Mouse (Mus musculus) midbrain, embryonic 12.5 days (tissue): Measurements from ENCODE around the gene 4933411K16Rik. TPM values are rescaled to one million over a fixed set of nuclear protein-coding genes. Genes with fewer than 3 reads are reported as not detected.

Experiments
- ATAC-seq: fragments of 200-750 bp; cut with Nextera tagmentation; 2 replicates; pipeline ENCODE4 v1.8.0; 2017; ENCODE audit warnings: low read depth, moderate TSS enrichment, moderate library complexity; ENCODE audit not compliant: low FRiP score
- H3K27ac ChIP-seq: fragments of 300-500 bp; sonication (generic); replicated peaks from 2 replicates; pipeline ENCODE4 v1.5.1; 2016; ENCODE audit warnings: mild to moderate bottlenecking
- H3K27me3 ChIP-seq: fragments of 300-500 bp; sonication (generic); 2 replicates; pipeline ENCODE4 v1.6.1; 2016; ENCODE audit warnings: mild to moderate bottlenecking
- H3K36me3 ChIP-seq: fragments of 300-500 bp; sonication (generic); 2 replicates; pipeline ENCODE4 v1.6.1; 2016
- H3K4me1 ChIP-seq: fragments of 300-500 bp; sonication (generic); 2 replicates; pipeline ENCODE4 v1.6.1; 2016
- H3K4me2 ChIP-seq: fragments of 300-500 bp; sonication (generic); replicated peaks from 2 replicates; pipeline ENCODE4 v1.6.1; 2016; ENCODE audit warnings: mild to moderate bottlenecking, moderate library complexity
- H3K4me3 ChIP-seq: fragments of 300-500 bp; sonication (generic); 2 replicates; pipeline ENCODE4 v1.5.1; 2016; ENCODE audit warnings: mild to moderate bottlenecking
- H3K9ac ChIP-seq: fragments of 300-500 bp; sonication (generic); replicated peaks from 2 replicates; pipeline ENCODE4 v1.6.1; 2016; ENCODE audit warnings: mild to moderate bottlenecking, moderate library complexity
- H3K9me3 ChIP-seq: fragments of 300-500 bp; sonication (generic); 2 replicates; pipeline ENCODE4 v1.6.1; 2016; ENCODE audit warnings: mild to moderate bottlenecking
- WGBS: fragments of 180-500 bp; shearing (Covaris S2); methylation state at CpG from one replicate; pipeline ENCODE4 v1.1.7; 2016; 5-methylcytosine and 5-hydroxymethylcytosine counted together
- polyA plus RNA-seq: library from polyadenylated mRNA; unstranded; fragments of >200 nt; fragmentation: Nextera tagmentation; extraction: Ambion mirVana; gene quantifications from 2 replicates; pipeline ENCODE4 v1.2.1, GENCODE M21; 2016

Gene 4933411K16Rik
- polyA plus RNA-seq, 1 experiment from 2014 or later = not detected

GRCm38 (mm10) chr19:42017399-42018247 lies 34.4 kb upstream of the 4933411K16Rik start:
- Histone ChIP-seq H3K27ac (0 out of 2 replicates have a peak overlapping the region, but pooled peaks have one; percentile 8), H3K36me3 (no peaks in the 10 kb centered on the region), H3K4me2 (no peak overlapping the region), H3K9ac (no peak overlapping the region), H3K4me3 (no peak overlapping the region), H3K27me3 (no peaks in the 10 kb centered on the region), H3K4me1 (peaks cover 4% of the 10 kb centered on the region; the same call in 1 of the 2 replicates), H3K9me3 (no peaks in the 10 kb centered on the region)
- WGBS = 76% methylated on average over 8 of the region's 8 CpGs
- ATAC-seq = no peak

GRCm38 (mm10) chr19:42019011-42019522 lies 33.0 kb upstream of the 4933411K16Rik start:
- H3K4me2 ChIP-seq = no peak overlapping the region
- no peak overlapping the region for H3K4me3 ChIP-seq
- 0 out of 2 replicates have a peak overlapping the region, but pooled peaks have one; percentile 20 for H3K27ac ChIP-seq
- peaks cover 4% of the 10 kb centered on the region; the same call in 1 of the 2 replicates for H3K4me1 ChIP-seq
- 40% methylated on average over 4 of the region's 4 CpGs for WGBS
- H3K9ac ChIP-seq = no peak overlapping the region
- no peaks in the 10 kb centered on the region for H3K9me3 ChIP-seq
- H3K36me3 ChIP-seq = no peaks in the 10 kb centered on the region
- no peaks in the 10 kb centered on the region for H3K27me3 ChIP-seq
- ATAC-seq = no peak

GRCm38 (mm10) chr19:42021681-42022541 lies 30.1 kb upstream of the 4933411K16Rik start:
- no peak for ATAC-seq
- Histone ChIP-seq H3K4me3 (no peak overlapping the region), H3K9me3 (no peaks in the 10 kb centered on the region), H3K4me1 (peaks cover 4% of the 10 kb centered on the region; the same call in 1 of the 2 replicates), H3K27ac (no peak overlapping the region), H3K9ac (no peak overlapping the region), H3K36me3 (no peaks in the 10 kb centered on the region), H3K27me3 (no peaks in the 10 kb centered on the region), H3K4me2 (no peak overlapping the region)
- WGBS = 55% methylated on average over 10 of the region's 10 CpGs

GRCm38 (mm10) chr19:42022542-42022848 lies 29.6 kb upstream of the 4933411K16Rik start:
- Histone ChIP-seq H3K36me3 (no peaks in the 10 kb centered on the region), H3K4me3 (no peak overlapping the region), H3K27ac (no peak overlapping the region), H3K9ac (no peak overlapping the region), H3K9me3 (no peaks in the 10 kb centered on the region), H3K4me1 (no peaks in the 10 kb centered on the region; the same call in 1 of the 2 replicates), H3K27me3 (no peaks in the 10 kb centered on the region), H3K4me2 (no peak overlapping the region)
- no peak for ATAC-seq
- WGBS = 78% methylated on average over 2 of the region's 2 CpGs

DNA sequence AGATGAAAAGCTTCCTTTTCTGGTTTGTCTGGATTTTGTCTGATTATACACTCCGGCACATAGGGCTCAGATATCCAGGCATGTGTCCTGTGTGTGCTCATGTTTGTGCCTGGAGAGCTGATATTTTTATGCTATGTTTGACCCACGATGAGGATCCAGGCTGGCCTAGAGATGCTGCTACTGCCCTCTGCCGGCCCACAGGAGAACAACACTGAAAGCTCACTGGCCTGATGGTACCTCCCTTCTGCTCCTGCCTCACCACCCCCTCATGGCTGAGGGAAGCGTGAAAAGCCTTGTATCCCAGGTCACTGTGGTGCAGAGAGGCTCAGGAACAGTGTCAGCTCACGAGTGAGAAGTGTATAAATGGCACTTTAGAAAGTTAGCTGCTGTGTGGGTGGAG lies 25.9 kb upstream of the 4933411K16Rik start:
- no peaks in the 10 kb centered on the region for H3K27me3 ChIP-seq
- 0 out of 2 replicates have a peak, but pooled peaks have one; percentile 27 for ATAC-seq
- H3K36me3 ChIP-seq = no peaks in the 10 kb centered on the region
- no peaks in the 10 kb centered on the region for H3K9me3 ChIP-seq
- no peak overlapping the region for H3K4me3 ChIP-seq
- no peaks in the 10 kb centered on the region; the same call in 1 of the 2 replicates for H3K4me1 ChIP-seq
- H3K4me2 ChIP-seq = no peak overlapping the region
- H3K27ac ChIP-seq = no peak overlapping the region
- H3K9ac ChIP-seq = no peak overlapping the region
- WGBS = 10% methylated on average over 5 of the region's 5 CpGs

DNA sequence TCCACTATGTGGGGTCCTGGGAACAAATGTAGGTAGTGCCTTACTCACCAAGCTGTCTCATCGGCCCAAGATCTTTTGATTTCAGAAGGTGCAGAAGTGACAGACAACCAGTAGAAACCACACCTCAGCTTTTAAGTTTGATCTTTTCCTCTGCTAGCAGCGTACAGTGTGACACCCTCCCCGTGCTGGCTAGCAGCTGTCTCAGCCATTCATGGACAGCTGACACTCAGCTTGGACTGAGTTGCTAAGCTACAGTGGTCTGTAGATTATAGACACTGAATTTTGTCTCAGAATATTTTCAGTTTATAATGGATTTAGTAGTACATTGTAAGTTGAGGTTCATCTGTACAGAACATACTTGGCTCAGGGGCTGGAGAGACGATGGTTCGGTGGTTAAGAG lies 20.9 kb upstream of the 4933411K16Rik start:
- no peak overlapping the region for H3K27ac ChIP-seq
- 84% methylated on average over 5 of the region's 5 CpGs for WGBS
- H3K9me3 ChIP-seq = no peaks in the 10 kb centered on the region
- H3K9ac ChIP-seq = no peak overlapping the region
- 0 out of 2 replicates have a peak, but pooled peaks cover 6% of the 10 kb centered on the region for H3K36me3 ChIP-seq
- H3K4me2 ChIP-seq = no peak overlapping the region
- H3K4me3 ChIP-seq = no peak overlapping the region
- no peak for ATAC-seq
- no peaks in the 10 kb centered on the region for H3K27me3 ChIP-seq
- no peaks in the 10 kb centered on the region for H3K4me1 ChIP-seq

DNA sequence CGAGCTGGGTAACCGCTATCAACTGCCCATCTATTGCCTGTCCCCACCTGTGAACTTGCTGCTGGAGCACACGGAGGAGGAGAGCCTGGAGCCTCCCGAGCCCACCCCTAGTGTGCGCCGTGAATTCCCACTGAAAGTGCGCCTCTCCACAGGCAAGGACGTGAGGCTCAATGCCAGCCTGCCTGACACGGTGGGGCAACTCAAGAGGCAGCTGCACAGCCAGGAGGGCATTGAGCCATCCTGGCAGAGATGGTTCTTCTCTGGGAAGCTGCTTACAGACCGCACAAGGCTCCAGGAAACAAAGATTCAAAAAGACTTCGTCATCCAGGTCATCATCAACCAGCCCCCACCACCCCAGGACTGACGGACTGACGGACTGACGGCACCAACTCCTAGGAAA lies 18.4 kb upstream of the 4933411K16Rik start:
- no peak for ATAC-seq
- H3K36me3 ChIP-seq = 0 out of 2 replicates have a peak, but pooled peaks cover 6% of the 10 kb centered on the region
- no peak overlapping the region for H3K9ac ChIP-seq
- no peaks in the 10 kb centered on the region for H3K27me3 ChIP-seq
- no peaks in the 10 kb centered on the region for H3K4me1 ChIP-seq
- H3K4me3 ChIP-seq = no peak overlapping the region
- WGBS = 89% methylated on average over 14 of the region's 14 CpGs
- no peak overlapping the region for H3K27ac ChIP-seq
- no peaks in the 10 kb centered on the region for H3K9me3 ChIP-seq
- H3K4me2 ChIP-seq = no peak overlapping the region

DNA sequence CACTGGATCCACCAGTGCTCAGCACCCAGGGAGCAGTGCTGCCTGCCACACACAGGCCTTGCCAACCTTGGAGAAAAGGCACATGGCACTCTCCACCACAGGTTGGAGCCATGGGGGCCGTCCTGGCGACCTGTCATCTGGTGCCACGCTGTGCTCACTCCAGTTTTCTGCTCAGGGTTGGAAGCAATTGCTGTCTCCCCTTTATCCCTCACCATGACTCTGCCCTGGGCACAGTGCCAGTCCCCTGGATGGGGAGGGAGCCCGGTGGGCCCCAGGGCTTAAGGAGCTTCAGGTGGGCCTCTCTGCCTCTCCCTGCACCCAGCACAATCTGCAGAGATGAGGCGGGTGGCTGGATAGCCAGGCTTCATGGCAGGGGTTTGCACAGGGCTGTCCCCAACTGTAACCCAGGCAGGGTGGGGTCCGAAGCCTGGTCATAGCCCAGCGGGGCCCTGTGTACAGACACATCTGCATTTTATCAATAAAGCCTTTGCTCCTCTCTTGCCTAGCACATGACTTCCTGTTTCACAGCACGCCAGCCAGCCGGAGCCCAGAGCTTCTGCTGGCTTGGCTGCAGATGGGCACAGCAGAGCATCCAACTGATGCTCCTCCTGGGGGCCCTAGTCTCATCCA lies 17.8 kb upstream of the 4933411K16Rik start:
- H3K36me3 ChIP-seq = 0 out of 2 replicates have a peak, but pooled peaks cover 6% of the 10 kb centered on the region
- no peak overlapping the region for H3K9ac ChIP-seq
- H3K27ac ChIP-seq = no peak overlapping the region
- H3K4me1 ChIP-seq = no peaks in the 10 kb centered on the region
- WGBS = 68% methylated on average over 9 of the region's 9 CpGs
- no peak overlapping the region for H3K4me2 ChIP-seq
- no peak overlapping the region for H3K4me3 ChIP-seq
- ATAC-seq = no peak
- H3K27me3 ChIP-seq = no peaks in the 10 kb centered on the region
- no peaks in the 10 kb centered on the region for H3K9me3 ChIP-seq

GRCm38 (mm10) chr19:42034881-42035455 lies 17.1 kb upstream of the 4933411K16Rik start:
- 0 out of 2 replicates have a peak, but pooled peaks cover 6% of the 10 kb centered on the region for H3K36me3 ChIP-seq
- H3K4me3 ChIP-seq = no peak overlapping the region
- no peak overlapping the region for H3K27ac ChIP-seq
- no peak overlapping the region for H3K4me2 ChIP-seq
- no peak for ATAC-seq
- H3K9ac ChIP-seq = no peak overlapping the region
- WGBS = 56% methylated on average over 10 of the region's 11 CpGs
- H3K4me1 ChIP-seq = no peaks in the 10 kb centered on the region
- H3K9me3 ChIP-seq = no peaks in the 10 kb centered on the region
- 0 out of 2 replicates have a peak, but pooled peaks cover 3% of the 10 kb centered on the region for H3K27me3 ChIP-seq

DNA sequence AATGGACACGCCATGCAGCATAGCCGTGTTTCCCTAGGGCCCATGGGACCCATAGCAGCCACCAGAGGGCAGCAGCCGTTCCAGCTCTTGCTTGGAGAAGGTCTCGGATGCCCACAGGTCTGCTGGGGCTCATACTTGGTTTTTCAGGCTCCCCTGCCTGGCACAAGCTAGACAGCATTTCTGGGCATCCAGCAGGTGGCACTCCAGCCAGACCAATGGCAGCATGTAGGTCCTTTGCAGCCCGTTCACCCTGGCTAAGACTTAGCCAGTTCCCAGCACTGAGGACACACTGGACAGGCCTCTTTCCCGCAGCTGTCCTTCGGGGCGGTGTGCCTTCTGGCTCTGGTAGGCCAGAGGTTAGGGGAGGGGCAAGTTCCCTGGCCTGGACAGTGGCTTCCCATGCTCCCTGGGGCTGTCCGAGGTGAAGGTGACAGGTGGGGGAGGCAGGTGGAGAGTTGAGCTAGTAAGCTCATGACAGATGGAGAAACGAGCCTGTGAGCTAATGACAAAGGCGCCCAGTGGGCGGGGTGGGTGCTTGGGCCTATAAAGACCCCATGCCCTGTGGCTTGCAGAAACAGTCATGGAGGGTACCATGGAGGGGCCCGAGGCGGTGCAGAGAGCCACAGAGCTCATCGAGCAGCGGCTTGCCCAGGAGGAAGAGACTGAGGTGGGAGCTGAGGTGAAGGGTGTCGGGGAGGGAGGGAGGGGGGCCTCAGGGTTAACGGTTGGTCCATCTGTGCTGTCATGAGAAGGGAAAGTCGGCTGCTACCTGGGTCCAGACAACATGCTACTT lies 16.4 kb upstream of the 4933411K16Rik start, which contains the start of gene Ankrd2:
Gene Ankrd2 (plus strand): TSS at position 545 of the 793 bp plus-strand sequence.
- Histone ChIP-seq H3K4me1 (no peaks in the 10 kb centered on the region), H3K27ac (no peak within 1 kb of the TSS), H3K9me3 (no peaks in the 10 kb centered on the region), H3K36me3 (0 out of 2 replicates have a peak, but pooled peaks cover 6% of the 10 kb centered on the region), H3K4me3 (no peak within 1 kb of the TSS), H3K27me3 (0 out of 2 replicates have a peak, but pooled peaks cover 7% of the 10 kb centered on the region), H3K4me2 (no peak within 1 kb of the TSS), H3K9ac (no peak within 1 kb of the TSS)
- WGBS = 67% methylated on average over 19 of the region's 19 CpGs
- ATAC-seq = peak; percentile 73
